Mouse (Mus musculus): ENCODE measurements around the gene Aldh5a1. TPM values are rescaled to one million over a fixed set of nuclear protein-coding genes. Genes with fewer than 3 reads are reported as not detected.

Aldh5a1 gene
- 1.2 TPM for total RNA-seq (2023)

GRCm38 (mm10) chr13:24937108-24937838, at the start of gene Aldh5a1:
Gene Aldh5a1 (minus strand): TSS chr13:24937661.

GRCm38 (mm10) chr13:24942512-24943282, 5.2 kb upstream of the Aldh5a1 start, which contains the start of gene Gpld1:
Gene Gpld1 (plus strand): TSS chr13:24943152.

Other genes with a start within 250 kb of the Aldh5a1 start
- 1.9 TPM for gene Armh2, start 196.4 kb downstream of the Aldh5a1 start, total RNA-seq (2023)
- gene Gmnn, start 175.7 kb downstream of the Aldh5a1 start, total RNA-seq (2023): 6.5 TPM
- gene BC005537, start 136.0 kb downstream of the Aldh5a1 start, total RNA-seq (2023): 145 TPM
- gene Acot13, start 106.1 kb downstream of the Aldh5a1 start, total RNA-seq (2023): 20.1 TPM
- 84.0 TPM for gene Tdp2, start 106.0 kb downstream of the Aldh5a1 start, total RNA-seq (2023)
- not detected for gene D130043K22Rik, start 92.5 kb downstream of the Aldh5a1 start, total RNA-seq (2023)
- gene Gpld1, start 5.5 kb upstream of the Aldh5a1 start, total RNA-seq (2023): not detected
- 40.9 TPM for gene Mrs2, start 82.7 kb upstream of the Aldh5a1 start, total RNA-seq (2023)
- gene Dcdc2a, start 118.3 kb upstream of the Aldh5a1 start, total RNA-seq (2023): not detected

All from CD8-positive naive resting alpha-beta T cell, adult 57 days (primary cell).